Mouse (Mus musculus) forebrain, postnatal 0 days (tissue): ENCODE measurements at regions not wholly inside any gene's neighbourhood (a gene's known extent, or its start where the extent isn't known, plus 50 kb on each side); places are given as distances from the start of the nearest gene placed in this dataset.

Source experiments
- ATAC-seq: fragments of 200-750 bp; cut with Nextera tagmentation; 2 replicates; pipeline ENCODE4 v1.8.0; 2017; ENCODE audit warnings: mild to moderate bottlenecking, moderate library complexity
- DNase-seq: peaks from one replicate; pipeline ENCODE4 v3.0.0-alpha.2; 2015
- H3K27ac ChIP-seq: fragments of 300-500 bp; sonication (generic); 2 replicates; pipeline ENCODE4 v1.5.1; 2014; ENCODE audit warnings: low read depth, mild to moderate bottlenecking, antibody characterized with exemption, low read length, moderate library complexity, mixed read lengths
- H3K27me3 ChIP-seq: fragments of 300-500 bp; sonication (generic); 2 replicates; pipeline ENCODE4 v1.6.1; 2014; ENCODE audit warnings: mild to moderate bottlenecking, low read length, mixed read lengths; ENCODE audit not compliant: insufficient read depth
- H3K36me3 ChIP-seq: fragments of 300-500 bp; sonication (generic); 2 replicates; pipeline ENCODE4 v1.6.1; 2014; ENCODE audit warnings: mild to moderate bottlenecking, moderate library complexity; ENCODE audit not compliant: insufficient read depth
- H3K4me1 ChIP-seq: fragments of 300-500 bp; sonication (generic); 2 replicates; pipeline ENCODE4 v1.6.1; 2014; ENCODE audit warnings: antibody characterized with exemption; ENCODE audit not compliant: insufficient read depth
- H3K4me2 ChIP-seq: fragments of 300-500 bp; sonication (generic); 2 replicates; pipeline ENCODE4 v1.6.1; 2014; ENCODE audit warnings: low read depth, mild to moderate bottlenecking, moderate library complexity
- H3K4me3 ChIP-seq: fragments of 300-500 bp; sonication (generic); 2 replicates; pipeline ENCODE4 v1.5.1; 2014; ENCODE audit warnings: low read depth, low read length, mixed read lengths
- H3K9ac ChIP-seq: fragments of 300-500 bp; sonication (generic); 2 replicates; pipeline ENCODE4 v1.6.1; 2014; ENCODE audit warnings: mild to moderate bottlenecking
- H3K9me3 ChIP-seq: fragments of 300-500 bp; sonication (generic); 2 replicates; pipeline ENCODE4 v1.6.1; 2016; ENCODE audit warnings: low read length
- CTCF ChIP-seq: sonication (generic); IDR thresholded peaks from 2 replicates; pipeline ENCODE4 v1.5.1; 2016; ENCODE audit warnings: antibody characterized with exemption, control low read depth, low read depth
- WGBS: fragments of 180-500 bp; shearing (Covaris S2); extraction: QIAGEN DNeasy Blood & Tissue Kit; methylation state at CpG from one replicate; pipeline ENCODE4 v1.1.7; 2014; 5-methylcytosine and 5-hydroxymethylcytosine counted together

GRCm38 (mm10) chr10:111558675-111559340, 52.7 kb downstream of the Phlda1 start:
- no peak for TF ChIP-seq CTCF
- Histone ChIP-seq H3K9ac (no peak overlapping the region), H3K4me2 (no peak overlapping the region), H3K36me3 (no peaks in the 10 kb centered on the region), H3K27me3 (no peaks in the 10 kb centered on the region), H3K9me3 (no peaks in the 10 kb centered on the region), H3K4me3 (no peak overlapping the region), H3K27ac (no peak overlapping the region), H3K4me1 (no peaks in the 10 kb centered on the region)
- DNase-seq (no peak), ATAC-seq (no peak)
- 61% methylated on average over 10 of the region's 10 CpGs for WGBS

- TF ChIP-seq CTCF, result no peak
- H3K27me3 ChIP-seq, result no peaks in the 10 kb centered on the region
- no peak for DNase-seq
- H3K4me2 ChIP-seq, result no peak overlapping the region
- no peaks in the 10 kb centered on the region for H3K9me3 ChIP-seq
- H3K9ac ChIP-seq, result no peak overlapping the region
- H3K36me3 ChIP-seq, result no peaks in the 10 kb centered on the region
- 47% methylated on average over 17 of the region's 17 CpGs for WGBS
- H3K4me3 ChIP-seq, result no peak overlapping the region
- no peak for ATAC-seq
- H3K27ac ChIP-seq, result no peak overlapping the region
- H3K4me1 ChIP-seq, result no peaks in the 10 kb centered on the region
Observed at GRCm38 (mm10) chr10:111559341-111560246, 53.5 kb downstream of the Phlda1 start.

DNA sequence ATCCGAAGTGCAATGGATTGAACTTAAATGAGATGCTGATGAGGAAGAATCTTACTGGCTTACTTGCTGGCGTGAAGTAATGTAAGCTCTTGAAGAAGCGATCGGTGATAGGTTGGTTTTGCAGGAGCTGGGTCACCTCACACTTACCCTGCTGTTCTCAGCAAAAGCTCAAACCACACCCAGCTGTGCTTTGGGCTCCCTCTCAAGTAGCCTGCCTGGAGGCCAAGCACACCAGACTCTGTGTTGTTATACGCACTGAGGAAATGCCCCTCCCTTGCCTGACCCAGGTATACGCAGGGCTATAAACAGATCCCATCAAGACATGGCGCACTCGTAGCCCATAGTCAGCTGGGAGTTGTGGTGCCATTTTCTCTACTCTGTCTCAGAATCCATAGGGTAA, 56.5 kb downstream of the Phlda1 start:
- Histone ChIP-seq H3K4me2 (no peak overlapping the region), H3K27me3 (no peaks in the 10 kb centered on the region), H3K36me3 (no peaks in the 10 kb centered on the region), H3K27ac (no peak overlapping the region), H3K4me3 (no peak overlapping the region), H3K9ac (no peak overlapping the region), H3K9me3 (no peaks in the 10 kb centered on the region), H3K4me1 (no peaks in the 10 kb centered on the region)
- ATAC-seq (no peak), DNase-seq (no peak)
- WGBS, result 90% methylated on average over 8 of the region's 8 CpGs
- no peak for TF ChIP-seq CTCF

DNA sequence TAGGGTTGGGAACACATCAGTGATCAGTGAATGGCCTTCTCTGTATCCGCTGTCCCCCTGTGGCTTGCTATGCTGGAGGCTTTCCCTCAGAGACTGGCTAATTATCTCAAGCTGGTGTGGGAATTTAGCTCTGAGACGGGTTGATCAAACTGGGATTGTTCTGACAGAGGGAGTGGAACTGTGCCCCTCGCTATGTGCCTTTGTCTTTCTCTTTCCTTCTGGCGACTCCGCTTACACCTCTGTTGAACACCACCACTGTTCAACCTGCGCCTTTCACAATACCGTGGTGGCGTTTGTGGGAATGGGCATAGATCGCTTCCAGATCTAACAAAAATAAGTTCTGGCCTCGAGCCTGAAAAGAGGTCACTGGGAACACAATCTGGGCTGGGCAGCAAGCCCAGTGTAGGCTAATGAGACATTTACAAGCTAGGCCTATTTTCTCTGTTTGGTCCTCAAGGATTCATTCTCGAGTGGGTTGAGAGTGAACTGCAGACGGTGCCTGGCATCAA, 60.8 kb downstream of the Phlda1 start:
- DNase-seq (peak; percentile 83), ATAC-seq (peak; percentile 89)
- Histone ChIP-seq H3K9me3 (no peaks in the 10 kb centered on the region), H3K4me1 (no peaks in the 10 kb centered on the region), H3K9ac (no peak overlapping the region), H3K36me3 (no peaks in the 10 kb centered on the region), H3K27me3 (no peaks in the 10 kb centered on the region), H3K27ac (peak overlapping the region; percentile 58; the same call in 1 of the 2 replicates), H3K4me3 (no peak overlapping the region), H3K4me2 (no peak overlapping the region)
- no peak for TF ChIP-seq CTCF
- WGBS, result 18% methylated on average over 12 of the region's 12 CpGs

GRCm38 (mm10) chr10:111570501-111571258, 64.6 kb downstream of the Phlda1 start:
- Histone ChIP-seq H3K27me3 (no peaks in the 10 kb centered on the region), H3K9me3 (no peaks in the 10 kb centered on the region), H3K4me3 (no peak overlapping the region), H3K4me1 (no peaks in the 10 kb centered on the region), H3K4me2 (no peak overlapping the region), H3K27ac (no peak overlapping the region), H3K36me3 (no peaks in the 10 kb centered on the region), H3K9ac (no peak overlapping the region)
- TF ChIP-seq CTCF, result no peak
- no peak for ATAC-seq
- WGBS, result 63% methylated on average over 7 of the region's 7 CpGs
- DNase-seq, result no peak

DNA sequence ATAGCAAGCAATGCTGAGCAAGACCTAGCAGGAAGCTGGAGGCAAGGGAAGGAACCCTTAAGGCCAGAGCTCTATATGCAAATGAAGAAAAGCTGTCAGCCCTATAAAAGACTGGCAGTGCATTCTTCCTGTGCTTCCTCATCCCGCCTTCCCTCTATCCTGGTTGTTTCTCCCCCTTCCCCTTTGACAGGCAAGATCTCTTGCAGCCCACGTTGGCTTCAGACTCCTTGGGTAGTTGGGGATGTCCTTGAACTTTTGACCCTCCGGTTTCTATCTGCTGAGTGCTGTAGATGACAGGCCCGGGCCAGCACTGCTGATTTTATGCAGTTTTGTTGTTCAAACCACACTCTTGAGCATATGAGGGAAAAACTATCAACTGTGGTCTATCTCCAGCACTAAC, 68.1 kb downstream of the Phlda1 start:
- no peaks in the 10 kb centered on the region for H3K4me1 ChIP-seq
- no peaks in the 10 kb centered on the region for H3K36me3 ChIP-seq
- no peak overlapping the region for H3K4me2 ChIP-seq
- WGBS, result 74% methylated on average over 4 of the region's 4 CpGs
- no peak overlapping the region for H3K9ac ChIP-seq
- no peak for TF ChIP-seq CTCF
- DNase-seq, result no peak
- no peak for ATAC-seq
- H3K27ac ChIP-seq, result no peak overlapping the region
- no peaks in the 10 kb centered on the region for H3K9me3 ChIP-seq
- H3K27me3 ChIP-seq, result no peaks in the 10 kb centered on the region
- no peak overlapping the region for H3K4me3 ChIP-seq

- Histone ChIP-seq H3K9me3 (no peaks in the 10 kb centered on the region), H3K36me3 (no peaks in the 10 kb centered on the region), H3K4me2 (no peak overlapping the region), H3K4me1 (no peaks in the 10 kb centered on the region), H3K9ac (no peak overlapping the region), H3K27ac (no peak overlapping the region), H3K4me3 (no peak overlapping the region), H3K27me3 (no peaks in the 10 kb centered on the region)
- no peak for ATAC-seq
- 88% methylated on average over 8 of the region's 8 CpGs for WGBS
- no peak for DNase-seq
- no peak for TF ChIP-seq CTCF
Observed at GRCm38 (mm10) chr10:111574812-111575211, 68.7 kb downstream of the Phlda1 start.
